Mouse (Mus musculus) testis, adult 2 months (tissue): ENCODE measurements at regions not wholly inside any gene's neighbourhood (a gene's known extent, or its start where the extent isn't known, plus 50 kb on each side); places are given as distances from the start of the nearest gene placed in this dataset.

Source experiments
- CTCF ChIP-seq: fragments of 200-500 bp; IDR thresholded peaks from 2 replicates; pipeline ENCODE4 v1.5.1; 2012; ENCODE audit warnings: low read depth, mild to moderate bottlenecking, inconsistent platforms, low read length, moderate library complexity; ENCODE audit not compliant: control insufficient read depth, insufficient read depth, insufficient replicate concordance
- POLR2A ChIP-seq: fragments of 200-500 bp; IDR thresholded peaks from 2 replicates; pipeline ENCODE4 v1.6.1; 2012; ENCODE audit warnings: low read depth, mild to moderate bottlenecking, inconsistent platforms, low read length, moderate library complexity; ENCODE audit not compliant: control insufficient read depth

- no peak for TF ChIP-seq CTCF
- no peak for TF ChIP-seq POLR2A
Observed at GRCm38 (mm10) chr10:84087929-84088328, 352.5 kb downstream of the Nuak1 start.
